Mouse (Mus musculus) adrenal gland, postnatal 4 days (tissue): ENCODE measurements around the gene Plcb2. TPM values are rescaled to one million over a fixed set of nuclear protein-coding genes. Genes with fewer than 3 reads are reported as not detected.

Experiments
- DNase-seq, 2 experiments: peaks; one replicate each; pipeline ENCODE4 v3.0.0; 2021 to 2022; ENCODE audit warnings: low spot score in 2 of 2, mixed read lengths in 2 of 2
- total RNA-seq, 2 experiments: library from RNA; stranded (reverse); gene quantifications; 2 replicates each; pipeline ENCODE4 v1.2.3; 2021

Gene Plcb2
- total RNA-seq, 2 experiments from 2014 or later: 2.2 to 2.7 TPM

GRCm38 (mm10) chr2:118693370-118693966 is 34.8 kb downstream of the Plcb2 start:
- DNase-seq: no peak

- no peak for DNase-seq
These were observed 38.4 kb downstream of the Plcb2 start for GRCm38 (mm10) chr2:118689875-118690274.

- no peak for DNase-seq
These were observed 40.4 kb downstream of the Plcb2 start for GRCm38 (mm10) chr2:118687791-118688190.

- DNase-seq: no peak
These were observed 41.5 kb downstream of the Plcb2 start for GRCm38 (mm10) chr2:118686693-118687092.

GRCm38 (mm10) chr2:118685088-118685487 is 43.1 kb downstream of the Plcb2 start:
- DNase-seq: no peak

- no peak for DNase-seq
These were observed 45.5 kb downstream of the Plcb2 start for GRCm38 (mm10) chr2:118682544-118683260.

GRCm38 (mm10) chr2:118680926-118681325 is 47.3 kb downstream of the Plcb2 start:
- no peak for DNase-seq

GRCm38 (mm10) chr2:118679577-118679976 is 48.7 kb downstream of the Plcb2 start:
- DNase-seq: no peak

GRCm38 (mm10) chr2:118677817-118678216 is 50.4 kb downstream of the Plcb2 start:
- DNase-seq: no peak

GRCm38 (mm10) chr2:118676839-118677741 is 51.1 kb downstream of the Plcb2 start:
- no peak for DNase-seq

GRCm38 (mm10) chr2:118674500-118674899 is 53.7 kb downstream of the Plcb2 start:
- DNase-seq: no peak

GRCm38 (mm10) chr2:118673686-118674465 is 54.4 kb downstream of the Plcb2 start:
- no peak for DNase-seq

- no peak for DNase-seq
These were observed 56.5 kb downstream of the Plcb2 start for GRCm38 (mm10) chr2:118671728-118672127.

GRCm38 (mm10) chr2:118669785-118670184 is 58.5 kb downstream of the Plcb2 start:
- no peak for DNase-seq

GRCm38 (mm10) chr2:118669245-118669644 is 59.0 kb downstream of the Plcb2 start:
- no peak for DNase-seq

- DNase-seq: no peak
These were observed 61.1 kb downstream of the Plcb2 start for GRCm38 (mm10) chr2:118667181-118667580.

- no peak for DNase-seq
These were observed 62.6 kb downstream of the Plcb2 start for GRCm38 (mm10) chr2:118665616-118666015.

- DNase-seq: no peak
These were observed 63.2 kb downstream of the Plcb2 start for GRCm38 (mm10) chr2:118664975-118665516.

- DNase-seq: no peak
These were observed 64.2 kb downstream of the Plcb2 start for GRCm38 (mm10) chr2:118663804-118664766.
